Mouse (Mus musculus): ENCODE measurements around the gene Il17rd.

- TF ChIP-seq TBP (IDR thresholded peaks at IDR 0.05; ENCODE audit: low read depth, low read length) (no peak), SMC3 (IDR thresholded peaks at IDR 0.05; ENCODE audit: low read depth, low read length) (no peak), MYC (IDR thresholded peaks at IDR 0.05; ENCODE audit: low read depth, low read length) (no peak)
Observed at GRCm38 (mm10) chr14:27085999-27086398, 47.3 kb downstream of the Il17rd start.
